Mouse (Mus musculus): ENCODE results near the gene Vamp3. TPM values are rescaled to one million over a fixed set of nuclear protein-coding genes. Genes with fewer than 3 reads are reported as not detected.

The Vamp3 gene
- 10 to 100 TPM; 31.9 to 34.7 TPM for total RNA-seq (2021)

- intact Hi-C loops (cut with DNase I): no loop called here
- peak; percentile 99 for DNase-seq (ENCODE audit: low spot score in 2 of 2)
Observed at GRCm38 (mm10) chr4:151057347-151058321, at the start of gene Vamp3. TSS of gene Vamp3 (minus strand) at chr4:151057963.

GRCm38 (mm10) chr4:151106468-151106867, 48.7 kb upstream of the Vamp3 start:
- DNase-seq (ENCODE audit: low spot score in 2 of 2): no peak
- intact Hi-C loops (cut with DNase I): no loop called here

DNA sequence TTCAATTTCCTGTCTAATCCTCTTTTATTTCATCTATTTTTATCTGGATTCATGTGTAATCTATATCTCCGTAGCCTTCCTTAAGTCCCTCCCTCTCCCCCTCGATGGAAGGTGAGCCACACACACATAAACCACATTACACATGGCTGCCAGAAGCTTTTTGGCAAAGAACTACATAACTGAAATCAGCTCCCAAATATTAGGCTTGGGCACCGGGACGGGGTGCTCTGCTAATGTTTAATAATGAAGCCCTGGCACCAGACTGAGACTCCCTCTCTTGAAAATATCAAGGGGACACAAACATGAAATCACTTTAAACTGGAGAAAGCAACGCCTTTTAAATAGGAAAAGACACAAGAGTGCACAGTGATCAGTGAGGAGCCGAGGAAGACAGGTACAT, 48.1 kb upstream of the Vamp3 start:
- intact Hi-C loops (cut with DNase I): no loop called here
- DNase-seq (ENCODE audit: low spot score in 2 of 2): no peak

- intact Hi-C loops (cut with DNase I): no loop called here
- DNase-seq (ENCODE audit: low spot score in 2 of 2): no peak
Observed at GRCm38 (mm10) chr4:151104147-151104546, 46.4 kb upstream of the Vamp3 start.

GRCm38 (mm10) chr4:151103646-151104045, 45.9 kb upstream of the Vamp3 start:
- intact Hi-C loops (cut with DNase I): no loop called here
- peak; percentile 27 to 57 for DNase-seq (ENCODE audit: low spot score in 2 of 2)

- intact Hi-C loops (cut with DNase I): no loop called here
- no peak for DNase-seq (ENCODE audit: low spot score in 2 of 2)
Observed at GRCm38 (mm10) chr4:151097104-151097438, 39.3 kb upstream of the Vamp3 start.

- intact Hi-C loops (cut with DNase I): no loop called here
- DNase-seq (ENCODE audit: low spot score in 2 of 2): no peak
Observed at GRCm38 (mm10) chr4:151096334-151097103, 38.8 kb upstream of the Vamp3 start.

DNA sequence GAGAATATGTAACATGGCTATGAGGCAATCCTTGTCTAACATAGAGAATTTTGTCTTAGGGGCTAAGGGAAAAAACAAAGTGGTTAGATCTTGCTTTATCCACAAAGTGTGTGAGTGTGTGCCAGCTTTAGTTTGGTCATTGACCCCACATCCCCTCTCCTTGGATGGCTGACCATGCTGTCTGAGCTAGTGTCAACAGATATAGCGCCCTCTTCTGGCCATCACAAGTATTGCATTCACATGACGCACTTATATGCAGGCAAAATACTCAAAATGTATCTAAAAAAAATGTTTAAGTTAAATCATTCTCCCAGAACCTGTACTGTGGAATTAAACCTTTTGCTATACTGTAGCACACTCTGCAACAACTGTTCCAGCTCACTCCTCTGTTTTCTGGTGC, 37.4 kb upstream of the Vamp3 start:
- no peak for DNase-seq (ENCODE audit: low spot score in 2 of 2)
- intact Hi-C loops (cut with DNase I): no loop called here

DNA sequence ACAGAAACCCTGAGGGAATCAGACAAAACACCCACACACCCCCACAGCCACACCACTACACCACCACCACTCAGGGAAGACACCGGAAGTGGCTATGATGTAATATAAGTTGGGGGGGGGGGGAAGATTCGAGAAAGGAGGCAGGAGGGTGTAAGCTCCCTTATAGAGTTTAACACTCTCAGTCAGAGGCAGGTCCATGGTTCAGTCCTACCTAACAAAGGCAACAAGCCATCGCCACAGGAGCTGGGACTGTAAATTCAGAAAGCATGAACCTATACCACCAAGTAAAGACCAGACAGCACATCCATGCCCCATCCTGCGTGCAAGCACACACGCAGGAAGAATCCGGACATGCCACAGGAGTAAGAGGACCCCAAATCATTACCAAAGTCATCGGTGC, 31.5 kb upstream of the Vamp3 start, which contains the start of gene Gm13090:
Gene Gm13090, plus strand, starts transcription at position 301 of the 400 bp plus-strand sequence.
- intact Hi-C loops (cut with DNase I): no loop called here
- no peak for DNase-seq (ENCODE audit: low spot score in 2 of 2)

DNA sequence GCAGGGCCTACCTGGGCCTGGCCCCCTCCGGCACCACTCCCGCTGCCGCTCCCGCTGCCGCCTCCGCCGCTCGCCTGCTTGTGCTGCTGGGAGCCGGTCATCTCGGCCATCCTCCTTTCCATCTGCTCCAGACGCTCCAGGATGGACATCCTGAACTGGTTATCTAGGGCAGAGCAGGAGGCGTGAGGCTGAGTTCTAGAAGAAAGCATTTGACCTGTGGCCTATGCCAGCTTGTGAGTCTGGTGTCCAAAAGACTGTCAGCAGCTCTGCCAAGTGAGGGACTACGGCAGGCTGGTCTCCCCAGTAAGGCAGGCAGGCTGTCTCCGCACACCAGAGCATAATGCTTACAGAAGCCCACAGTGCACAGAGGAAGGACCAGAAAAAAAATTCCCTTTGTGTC, 31.1 kb upstream of the Vamp3 start:
- DNase-seq (ENCODE audit: low spot score in 2 of 2): peak in 1 of 2 experiments; percentile 48
- intact Hi-C loops (cut with DNase I): no loop called here

DNA sequence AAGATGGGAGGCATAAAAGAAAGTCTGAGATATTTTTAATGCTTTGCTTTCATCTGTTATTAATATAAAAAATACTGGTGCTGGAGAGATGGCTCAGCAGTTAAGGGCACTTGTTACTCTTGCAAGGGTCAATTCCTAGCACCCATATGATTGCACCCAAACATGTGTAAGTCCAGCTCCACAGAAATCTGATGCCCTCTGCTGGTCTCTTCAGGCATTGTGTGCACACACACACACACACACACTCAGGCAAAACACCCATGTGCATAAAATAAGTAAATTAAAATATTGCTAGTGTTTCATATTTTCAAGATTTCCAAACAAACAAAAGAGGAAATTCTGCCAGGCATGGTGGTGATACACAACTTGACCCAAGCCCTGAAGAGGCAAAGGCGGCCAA, 29.6 kb upstream of the Vamp3 start:
- intact Hi-C loops (cut with DNase I): no loop called here
- DNase-seq (ENCODE audit: low spot score in 2 of 2): no peak

GRCm38 (mm10) chr4:151083027-151083426, 25.3 kb upstream of the Vamp3 start:
- DNase-seq (ENCODE audit: low spot score in 2 of 2): no peak
- intact Hi-C loops (cut with DNase I): no loop called here

DNA sequence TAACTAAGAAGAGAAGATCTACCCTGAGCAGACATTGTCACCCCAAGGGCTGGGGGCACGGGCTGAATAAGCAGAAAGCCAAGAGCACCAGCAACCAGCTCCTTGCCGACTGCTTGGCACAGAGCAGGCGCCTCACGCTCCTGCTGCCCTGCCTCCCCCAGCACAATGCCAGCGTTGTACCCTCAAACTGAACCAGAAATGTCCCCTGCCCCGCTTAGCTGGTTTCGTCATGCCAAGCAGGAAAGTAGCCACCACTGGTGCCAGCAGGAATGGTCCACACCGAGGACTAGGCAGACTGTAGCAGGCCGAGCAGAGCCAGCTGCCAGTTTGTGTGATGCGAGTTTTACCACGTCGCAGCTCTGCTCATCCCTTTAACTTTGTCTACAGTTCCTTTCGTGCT, 24.2 kb upstream of the Vamp3 start:
- no peak for DNase-seq (ENCODE audit: low spot score in 2 of 2)
- intact Hi-C loops (cut with DNase I): no loop called here

GRCm38 (mm10) chr4:151081355-151081754, 23.6 kb upstream of the Vamp3 start:
- intact Hi-C loops (cut with DNase I): no loop called here
- DNase-seq (ENCODE audit: low spot score in 2 of 2): no peak

GRCm38 (mm10) chr4:151074817-151075216, 17.1 kb upstream of the Vamp3 start:
- intact Hi-C loops (cut with DNase I): no loop called here
- no peak for DNase-seq (ENCODE audit: low spot score in 2 of 2)

- intact Hi-C loops (cut with DNase I): loop anchor here (1.0 kb wide), 1 partner anchor 66 kb away; no protein-coding TSS in a partner anchor
- DNase-seq (ENCODE audit: low spot score in 2 of 2): peak; percentile 74 to 86
Observed at GRCm38 (mm10) chr4:151073108-151073744, 15.5 kb upstream of the Vamp3 start.

DNA sequence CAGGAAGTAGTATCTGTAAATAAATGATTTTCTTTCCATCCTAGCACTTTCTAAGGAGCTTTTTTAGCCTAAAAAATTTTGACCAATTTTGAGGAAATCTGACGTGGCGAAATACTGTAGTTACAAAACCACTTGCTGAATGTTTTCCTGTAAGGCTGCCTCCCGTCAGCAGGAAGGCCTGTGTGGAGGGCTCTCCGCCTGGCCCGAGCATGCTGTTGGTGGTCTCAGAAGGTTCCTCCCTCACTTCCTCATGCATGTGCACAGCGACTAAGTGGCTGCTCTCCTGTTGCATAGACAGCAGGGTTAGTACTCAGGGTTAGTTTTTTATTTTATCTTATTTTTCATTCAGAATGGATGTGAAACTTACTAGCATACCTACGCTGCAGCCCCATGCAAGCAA, 13.2 kb upstream of the Vamp3 start:
- DNase-seq (ENCODE audit: low spot score in 2 of 2): no peak
- intact Hi-C loops (cut with DNase I): no loop called here

- intact Hi-C loops (cut with DNase I): no loop called here
- DNase-seq (ENCODE audit: low spot score in 2 of 2): no peak
Observed at GRCm38 (mm10) chr4:151068751-151069150, 11.0 kb upstream of the Vamp3 start.

- intact Hi-C loops (cut with DNase I): no loop called here
- DNase-seq (ENCODE audit: low spot score in 2 of 2): no peak
Observed at GRCm38 (mm10) chr4:151059566-151059965, 1.8 kb upstream of the Vamp3 start.

- intact Hi-C loops (cut with DNase I): no loop called here
- no peak for DNase-seq (ENCODE audit: low spot score in 2 of 2)
Observed at GRCm38 (mm10) chr4:151058634-151059033, 871 bp upstream of the Vamp3 start.

Measured in left cerebral cortex, postnatal 25 days (tissue).